Mouse (Mus musculus) midbrain, embryonic 12.5 days (tissue): ENCODE data around the gene Gps2. TPM values are rescaled to one million over a fixed set of nuclear protein-coding genes. Genes with fewer than 3 reads are reported as not detected.
"Not testable (repeated sequence)": the region's sequence is repeated elsewhere in the genome, so short reads cannot be mapped to it uniquely, and the experiment has no call there.

Experiments
- ATAC-seq: fragments of 200-750 bp; cut with Nextera tagmentation; 2 replicates; pipeline ENCODE4 v1.8.0; 2017; ENCODE audit warnings: low read depth, moderate TSS enrichment, moderate library complexity; ENCODE audit not compliant: low FRiP score
- H3K27ac ChIP-seq: fragments of 300-500 bp; sonication (generic); replicated peaks from 2 replicates; pipeline ENCODE4 v1.5.1; 2016; ENCODE audit warnings: mild to moderate bottlenecking
- H3K27me3 ChIP-seq: fragments of 300-500 bp; sonication (generic); 2 replicates; pipeline ENCODE4 v1.6.1; 2016; ENCODE audit warnings: mild to moderate bottlenecking
- H3K36me3 ChIP-seq: fragments of 300-500 bp; sonication (generic); 2 replicates; pipeline ENCODE4 v1.6.1; 2016
- H3K4me1 ChIP-seq: fragments of 300-500 bp; sonication (generic); 2 replicates; pipeline ENCODE4 v1.6.1; 2016
- H3K4me2 ChIP-seq: fragments of 300-500 bp; sonication (generic); replicated peaks from 2 replicates; pipeline ENCODE4 v1.6.1; 2016; ENCODE audit warnings: mild to moderate bottlenecking, moderate library complexity
- H3K4me3 ChIP-seq: fragments of 300-500 bp; sonication (generic); 2 replicates; pipeline ENCODE4 v1.5.1; 2016; ENCODE audit warnings: mild to moderate bottlenecking
- H3K9ac ChIP-seq: fragments of 300-500 bp; sonication (generic); replicated peaks from 2 replicates; pipeline ENCODE4 v1.6.1; 2016; ENCODE audit warnings: mild to moderate bottlenecking, moderate library complexity
- H3K9me3 ChIP-seq: fragments of 300-500 bp; sonication (generic); 2 replicates; pipeline ENCODE4 v1.6.1; 2016; ENCODE audit warnings: mild to moderate bottlenecking
- WGBS: fragments of 180-500 bp; shearing (Covaris S2); methylation state at CpG from one replicate; pipeline ENCODE4 v1.1.7; 2016; 5-methylcytosine and 5-hydroxymethylcytosine counted together
- polyA plus RNA-seq: library from polyadenylated mRNA; unstranded; fragments of >200 nt; fragmentation: Nextera tagmentation; extraction: Ambion mirVana; gene quantifications from 2 replicates; pipeline ENCODE4 v1.2.1, GENCODE M21; 2016

Gps2 gene
- polyA plus RNA-seq, 1 experiment from 2014 or later: 97.6 TPM

DNA sequence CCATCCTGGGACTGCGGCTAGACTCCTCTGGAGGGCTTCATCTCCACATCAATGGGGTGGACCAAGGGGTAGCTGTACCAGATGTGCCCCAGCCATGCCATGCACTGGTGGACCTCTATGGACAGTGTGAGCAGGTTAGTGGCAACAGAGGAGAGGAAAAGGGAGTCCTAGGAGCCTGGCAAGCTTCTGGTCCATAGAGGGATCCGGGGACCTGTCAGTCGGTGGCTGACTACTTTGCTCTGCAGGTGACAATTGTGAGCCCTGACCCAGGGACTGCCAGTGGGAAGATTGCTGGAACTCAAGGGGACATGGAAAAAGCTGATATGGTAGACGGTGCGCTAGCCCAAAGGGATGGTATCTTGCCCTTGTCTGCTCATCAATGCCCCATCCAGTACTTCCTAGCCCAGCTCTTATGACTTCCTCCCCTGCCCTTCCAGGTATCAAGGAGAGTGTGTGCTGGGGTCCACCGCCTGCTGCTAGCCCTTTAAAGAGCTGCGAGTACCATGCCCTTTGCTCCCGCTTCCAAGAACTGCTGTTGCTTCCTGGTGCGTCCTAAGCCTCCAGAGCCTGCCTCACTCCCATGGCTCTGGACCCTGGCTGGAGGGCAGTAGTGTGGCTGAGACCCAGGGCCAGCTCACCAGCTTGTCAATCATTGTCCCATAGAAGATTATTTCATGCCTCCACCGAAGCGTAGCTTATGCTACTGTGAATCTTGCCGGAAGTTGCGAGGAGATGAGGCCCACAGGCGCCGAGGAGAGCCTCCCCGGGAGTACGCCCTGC is 2.7 kb upstream of the Gps2 start:
- Histone ChIP-seq H3K9me3 (no peaks in the 10 kb centered on the region), H3K27me3 (no peaks in the 10 kb centered on the region), H3K4me1 (peaks cover 27% of the 10 kb centered on the region), H3K4me3 (no peak overlapping the region), H3K27ac (no peak overlapping the region), H3K36me3 (peaks cover 84% of the 10 kb centered on the region), H3K9ac (no peak overlapping the region), H3K4me2 (no peak overlapping the region)
- 94% methylated on average over 17 of the region's 17 CpGs for WGBS
- ATAC-seq: no peak

DNA sequence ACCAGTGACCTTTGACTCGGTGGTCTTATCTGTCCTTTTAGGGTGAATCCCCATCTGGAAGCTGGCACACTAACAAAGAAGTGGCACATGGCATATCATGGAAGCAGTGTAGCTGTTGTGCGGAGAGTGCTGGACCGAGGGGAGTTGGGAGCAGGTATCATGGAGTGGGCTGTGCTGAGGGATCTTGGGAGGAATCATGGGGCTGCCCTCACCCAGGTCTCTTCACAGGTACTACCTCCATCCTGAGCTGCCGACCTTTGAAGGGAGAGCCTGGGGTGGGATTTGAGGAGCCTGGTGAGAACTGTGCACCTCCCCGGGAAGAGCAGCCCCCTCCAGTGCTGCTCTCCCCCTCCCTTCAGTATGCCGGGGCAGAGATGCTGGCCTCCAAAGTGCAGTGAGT is 2.0 kb upstream of the Gps2 start:
- Histone ChIP-seq H3K9me3 (no peaks in the 10 kb centered on the region), H3K4me3 (no peak overlapping the region), H3K9ac (no peak overlapping the region), H3K36me3 (peaks cover 84% of the 10 kb centered on the region), H3K4me1 (peaks cover 32% of the 10 kb centered on the region), H3K4me2 (no peak overlapping the region), H3K27ac (no peak overlapping the region), H3K27me3 (no peaks in the 10 kb centered on the region)
- WGBS: 94% methylated on average over 6 of the region's 6 CpGs
- no peak for ATAC-seq

DNA sequence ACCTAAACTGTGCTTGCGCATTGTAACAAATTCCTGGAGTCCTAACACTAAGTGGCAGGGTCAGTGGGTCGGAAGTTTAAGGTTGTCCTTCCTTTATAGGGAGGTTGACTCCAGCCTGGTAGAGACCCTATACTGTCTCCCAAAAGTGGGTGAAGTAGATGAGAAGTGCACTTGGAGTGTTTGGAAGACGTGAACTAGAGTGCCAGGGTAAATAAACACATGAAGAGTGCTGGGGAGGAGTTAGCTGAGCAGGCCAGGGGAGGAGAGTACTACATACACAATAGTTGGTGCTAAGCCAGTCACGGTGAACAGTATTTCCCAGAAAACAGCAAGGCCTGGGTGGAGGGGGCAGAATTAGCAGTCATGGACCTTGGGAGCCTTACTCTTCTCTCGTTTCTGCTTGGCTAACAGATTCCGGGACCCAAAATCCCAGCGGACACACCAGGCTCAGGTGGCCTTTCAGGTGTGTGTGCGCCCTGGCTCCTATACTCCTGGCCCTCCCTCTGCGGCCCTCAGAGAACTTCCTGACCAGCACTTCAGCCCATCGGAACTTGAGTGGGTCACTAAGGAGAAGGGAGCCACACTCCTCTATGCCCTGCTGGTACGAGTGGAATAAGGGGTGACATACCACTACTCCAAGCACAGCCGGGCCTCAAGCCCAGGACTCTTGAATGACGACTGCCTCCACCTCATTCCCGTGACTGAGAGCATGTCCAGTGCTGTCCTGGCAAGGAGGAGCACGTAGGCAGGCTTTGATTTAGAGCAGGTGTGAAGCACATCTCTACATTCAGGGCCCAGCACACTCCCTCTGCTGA is 765 bp upstream of the Gps2 start:
- Histone ChIP-seq H3K4me1 (peaks cover 32% of the 10 kb centered on the region), H3K27ac (peak overlapping the region; percentile 87), H3K9me3 (no peaks in the 10 kb centered on the region), H3K4me3 (peak overlapping the region; percentile 92), H3K27me3 (no peaks in the 10 kb centered on the region), H3K9ac (peak overlapping the region; percentile 95), H3K4me2 (peak overlapping the region; percentile 99), H3K36me3 (peaks cover 84% of the 10 kb centered on the region)
- peak; percentile 35; the same call in 1 of the 2 replicates for ATAC-seq
- 77% methylated on average over 15 of the region's 15 CpGs for WGBS

DNA sequence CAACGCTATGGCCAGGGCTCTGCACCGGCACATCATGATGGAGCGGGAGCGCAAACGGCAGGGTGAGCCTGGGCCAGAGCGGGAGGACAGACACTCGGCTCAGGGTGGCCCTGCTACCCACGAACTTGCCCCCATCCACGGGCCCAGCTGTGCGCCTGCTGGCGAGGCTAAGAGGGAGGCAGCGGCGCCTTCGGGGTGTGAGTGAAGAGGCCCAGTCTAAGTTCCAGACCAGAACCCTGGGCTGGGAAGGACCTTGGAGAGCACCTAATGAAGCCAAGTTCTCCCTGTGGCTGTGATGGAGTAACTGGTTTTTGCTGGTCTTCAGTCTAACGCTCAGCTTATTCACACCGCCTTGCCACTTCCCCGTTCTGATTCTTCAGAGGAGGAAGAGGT is 680 bp downstream of the Gps2 start:
- ATAC-seq: no peak; the same call in 1 of the 2 replicates
- Histone ChIP-seq H3K9ac (peak overlapping the region; percentile 95), H3K4me1 (peaks cover 40% of the 10 kb centered on the region), H3K36me3 (peaks cover 81% of the 10 kb centered on the region), H3K4me3 (peak overlapping the region; percentile 92), H3K27ac (peak overlapping the region; percentile 87), H3K9me3 (no peaks in the 10 kb centered on the region), H3K27me3 (no peaks in the 10 kb centered on the region), H3K4me2 (peak overlapping the region; percentile 99)
- WGBS: 1% methylated on average over 17 of the region's 17 CpGs

DNA sequence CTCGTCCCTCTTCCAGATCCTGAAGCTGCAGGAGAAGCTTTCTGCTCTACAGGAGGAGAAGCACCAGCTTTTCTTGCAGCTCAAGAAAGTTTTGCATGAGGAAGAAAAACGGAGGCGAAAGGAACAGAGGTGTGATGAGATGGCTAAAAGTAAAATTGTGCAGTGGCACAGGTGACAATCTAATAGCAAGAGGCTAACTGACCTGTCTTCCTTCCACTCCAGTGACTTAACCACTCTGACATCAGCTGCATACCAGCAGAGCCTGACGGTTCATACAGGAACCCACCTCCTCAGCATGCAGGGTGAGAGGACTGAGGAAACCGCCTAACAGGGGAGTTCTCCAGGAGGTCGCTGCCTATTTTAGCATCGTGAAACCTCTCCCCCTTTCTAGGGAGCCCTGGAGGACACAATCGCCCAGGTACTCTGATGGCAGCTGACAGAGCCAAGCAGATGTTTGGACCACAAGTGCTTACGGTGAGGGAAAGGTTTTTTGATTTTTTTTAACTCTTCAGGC is 1.3 kb downstream of the Gps2 start:
- Histone ChIP-seq H3K27me3 (no peaks in the 10 kb centered on the region), H3K9me3 (no peaks in the 10 kb centered on the region), H3K4me1 (peaks cover 45% of the 10 kb centered on the region), H3K4me3 (peak overlapping the region; percentile 92), H3K27ac (no peak overlapping the region), H3K36me3 (peaks cover 75% of the 10 kb centered on the region), H3K9ac (peak overlapping the region; percentile 95), H3K4me2 (peak overlapping the region; percentile 99)
- ATAC-seq: no peak
- WGBS: 47% methylated on average over 9 of the region's 9 CpGs

- H3K27ac ChIP-seq: 0 out of 2 replicates have a peak overlapping the region, but pooled peaks have one; percentile 8
- H3K9ac ChIP-seq: no peak overlapping the region
- H3K4me3 ChIP-seq: 0 out of 2 replicates have a peak overlapping the region, but pooled peaks have one; percentile 0
- WGBS: 70% methylated on average over 5 of the region's 5 CpGs
- peaks cover 65% of the 10 kb centered on the region for H3K36me3 ChIP-seq
- H3K27me3 ChIP-seq: no peaks in the 10 kb centered on the region
- no peaks in the 10 kb centered on the region for H3K9me3 ChIP-seq
- ATAC-seq: no peak
- H3K4me1 ChIP-seq: peaks cover 45% of the 10 kb centered on the region
- peak overlapping the region; percentile 99; the same call in 1 of the 2 replicates for H3K4me2 ChIP-seq
Measured at GRCm38 (mm10) chr11:69915667-69916627, 2.3 kb downstream of the Gps2 start.

DNA sequence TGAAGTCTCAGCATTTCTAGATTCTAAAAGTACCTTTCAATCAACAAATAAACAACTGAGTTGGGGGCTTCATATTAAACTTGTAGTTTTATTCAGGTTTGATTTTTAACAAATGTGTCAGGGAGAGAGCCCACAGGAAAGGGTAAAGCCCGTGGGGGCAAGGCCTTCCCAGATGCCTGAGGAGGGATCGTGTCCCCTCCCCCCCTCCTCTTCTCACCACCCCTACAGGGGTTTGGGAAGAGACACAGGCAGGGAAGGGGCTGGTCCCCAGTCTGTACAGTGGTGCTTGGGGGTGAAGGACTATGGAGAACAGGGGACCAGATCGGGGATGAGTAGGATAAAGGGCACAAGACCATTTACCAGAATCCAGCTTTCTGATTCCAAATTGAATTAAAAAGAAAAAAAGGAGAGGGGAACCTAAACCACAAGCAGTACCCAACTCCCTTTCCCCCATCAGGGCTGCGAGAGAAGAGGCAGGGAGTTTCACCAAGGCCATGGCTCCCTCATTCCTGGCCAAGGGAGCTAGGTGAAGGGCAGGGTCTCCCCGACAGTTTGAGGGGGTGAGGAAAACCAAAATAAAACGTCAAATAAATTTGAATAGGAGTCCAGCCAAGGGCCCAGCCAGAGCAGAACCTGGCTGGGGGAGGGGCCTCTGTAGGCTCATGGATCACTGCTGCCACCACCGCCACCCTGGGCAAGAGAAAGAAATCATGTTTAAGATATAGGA is 3.1 kb downstream of the Gps2 start:
- Histone ChIP-seq H3K4me1 (peaks cover 45% of the 10 kb centered on the region), H3K36me3 (peaks cover 57% of the 10 kb centered on the region)
- ATAC-seq, H3K9me3 ChIP-seq, H3K4me3 ChIP-seq, H3K27ac ChIP-seq, H3K9ac ChIP-seq, H3K27me3 ChIP-seq, H3K4me2 ChIP-seq: not testable (repeated sequence)
- WGBS: 60% methylated on average over 7 of the region's 7 CpGs

DNA sequence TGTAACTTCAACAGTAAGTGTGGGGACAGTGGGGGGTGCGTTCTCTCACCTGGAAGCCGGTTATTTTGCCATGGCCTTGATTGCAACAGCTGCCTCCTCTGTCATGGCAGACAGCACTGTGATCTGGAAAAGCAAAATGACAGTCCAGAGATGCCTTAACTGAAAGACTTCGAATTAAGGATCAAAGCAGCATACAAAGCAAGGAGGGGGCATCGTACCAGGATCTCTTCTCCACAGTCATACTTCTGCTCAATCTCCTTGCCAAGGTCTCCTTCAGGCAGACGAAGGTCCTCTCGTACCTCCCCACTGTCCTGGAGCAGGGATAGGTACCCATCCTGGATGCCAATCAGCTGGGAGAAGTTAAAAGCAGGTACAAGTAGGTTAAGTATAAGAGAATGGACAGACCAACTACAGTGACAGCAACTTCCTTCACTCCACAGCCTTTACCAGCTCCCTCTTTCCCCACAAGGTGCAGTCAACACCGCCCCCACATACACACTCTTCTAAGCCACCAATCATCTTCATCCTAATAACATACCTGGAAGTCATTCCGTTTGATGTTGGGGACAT is 3.8 kb downstream of the Gps2 start:
- H3K27me3 ChIP-seq: no peaks in the 10 kb centered on the region
- H3K9ac ChIP-seq: no peak overlapping the region
- no peaks in the 10 kb centered on the region for H3K9me3 ChIP-seq
- 93% methylated on average over 8 of the region's 8 CpGs for WGBS
- H3K27ac ChIP-seq: no peak overlapping the region
- H3K4me3 ChIP-seq: no peak overlapping the region
- H3K36me3 ChIP-seq: peaks cover 50% of the 10 kb centered on the region
- no peak for ATAC-seq
- no peak overlapping the region for H3K4me2 ChIP-seq
- peaks cover 50% of the 10 kb centered on the region for H3K4me1 ChIP-seq

- H3K36me3 ChIP-seq: peaks cover 44% of the 10 kb centered on the region
- H3K9ac ChIP-seq: no peak overlapping the region
- WGBS: 91% methylated on average over 5 of the region's 5 CpGs
- H3K27ac ChIP-seq: no peak overlapping the region
- no peaks in the 10 kb centered on the region for H3K9me3 ChIP-seq
- H3K4me3 ChIP-seq: no peak overlapping the region
- H3K27me3 ChIP-seq: no peaks in the 10 kb centered on the region
- no peak for ATAC-seq
- H3K4me2 ChIP-seq: no peak overlapping the region
- H3K4me1 ChIP-seq: peaks cover 51% of the 10 kb centered on the region
Measured at GRCm38 (mm10) chr11:69918118-69918517, 4.4 kb downstream of the Gps2 start.

DNA sequence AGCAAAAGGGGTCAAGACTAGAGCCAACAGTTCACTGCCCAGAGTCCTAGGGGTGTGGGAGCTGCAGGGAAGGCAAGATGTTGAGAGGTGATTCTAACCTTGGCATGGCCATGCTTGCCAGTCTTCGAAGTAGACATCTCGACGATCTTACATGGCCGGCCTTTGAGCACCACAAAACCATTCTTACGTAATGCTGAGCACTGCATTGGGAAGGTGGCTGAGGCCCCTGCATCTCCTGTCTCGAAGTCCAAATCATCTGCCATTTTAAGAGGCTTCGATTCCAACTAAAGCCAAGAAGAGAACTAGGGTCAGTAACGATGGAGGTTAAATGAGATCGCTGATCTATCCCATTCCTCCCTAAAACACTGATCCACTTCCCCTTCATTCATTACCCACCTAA is 5.4 kb downstream of the Gps2 start:
- peaks cover 41% of the 10 kb centered on the region for H3K36me3 ChIP-seq
- 80% methylated on average over 9 of the region's 9 CpGs for WGBS
- no peak for ATAC-seq
- no peaks in the 10 kb centered on the region for H3K9me3 ChIP-seq
- peak overlapping the region; percentile 96 for H3K4me2 ChIP-seq
- peaks cover 45% of the 10 kb centered on the region for H3K4me1 ChIP-seq
- H3K27ac ChIP-seq: peak overlapping the region; percentile 95
- no peaks in the 10 kb centered on the region for H3K27me3 ChIP-seq
- peak overlapping the region; percentile 98 for H3K4me3 ChIP-seq
- H3K9ac ChIP-seq: peak overlapping the region; percentile 95; the same call in 1 of the 2 replicates
